Mouse (Mus musculus) forebrain, embryonic 16.5 days (tissue): ENCODE data around the gene Bcas3. TPM values are rescaled to one million over a fixed set of nuclear protein-coding genes. Genes with fewer than 3 reads are reported as not detected.

Source experiments
- ATAC-seq: fragments of 200-750 bp; cut with Nextera tagmentation; 2 replicates; pipeline ENCODE4 v1.8.0; 2017; ENCODE audit warnings: mild to moderate bottlenecking, moderate library complexity
- H3K27ac ChIP-seq: fragments of 300-500 bp; sonication (generic); 2 replicates; pipeline ENCODE4 v1.5.1; 2014; ENCODE audit warnings: low read length, control low read depth
- H3K27me3 ChIP-seq: fragments of 300-500 bp; sonication (generic); replicated peaks from 2 replicates; pipeline ENCODE4 v1.6.1; 2014; ENCODE audit warnings: low read length; ENCODE audit not compliant: control insufficient read depth, insufficient read depth
- H3K36me3 ChIP-seq: fragments of 300-500 bp; sonication (generic); 2 replicates; pipeline ENCODE4 v1.6.1; 2014; ENCODE audit not compliant: control insufficient read depth, insufficient read depth
- H3K4me1 ChIP-seq: fragments of 300-500 bp; sonication (generic); replicated peaks from 2 replicates; pipeline ENCODE4 v1.6.1; 2014; ENCODE audit warnings: low read length; ENCODE audit not compliant: control insufficient read depth, insufficient read depth
- H3K4me2 ChIP-seq: fragments of 300-500 bp; sonication (generic); 2 replicates; pipeline ENCODE4 v1.6.1; 2014; ENCODE audit warnings: mild to moderate bottlenecking, low read length, control low read depth
- H3K4me3 ChIP-seq: fragments of 300-500 bp; sonication (generic); replicated peaks from 2 replicates; pipeline ENCODE4 v1.5.1; 2014; ENCODE audit warnings: mild to moderate bottlenecking, low read length, control low read depth
- H3K9ac ChIP-seq: fragments of 300-500 bp; sonication (generic); replicated peaks from 2 replicates; pipeline ENCODE4 v1.6.1; 2014; ENCODE audit warnings: low read depth, low read length, control low read depth
- H3K9me3 ChIP-seq: fragments of 300-500 bp; sonication (generic); 2 replicates; pipeline ENCODE4 v1.6.1; 2016; ENCODE audit warnings: low read length; ENCODE audit not compliant: control insufficient read depth
- WGBS: fragments of 180-500 bp; shearing (Covaris S2); extraction: QIAGEN DNeasy Blood & Tissue Kit; methylation state at CpG from one replicate; pipeline ENCODE4 v1.1.7; 2014; 5-methylcytosine and 5-hydroxymethylcytosine counted together
- polyA plus RNA-seq: library from polyadenylated mRNA; unstranded; fragments of >200 nt; fragmentation: Nextera tagmentation; extraction: Ambion mirVana; gene quantifications from 2 replicates; pipeline ENCODE4 v1.2.1, GENCODE M21; 2015

The Bcas3 gene
- polyA plus RNA-seq, 1 experiment from 2014 or later = 31.9 TPM

DNA sequence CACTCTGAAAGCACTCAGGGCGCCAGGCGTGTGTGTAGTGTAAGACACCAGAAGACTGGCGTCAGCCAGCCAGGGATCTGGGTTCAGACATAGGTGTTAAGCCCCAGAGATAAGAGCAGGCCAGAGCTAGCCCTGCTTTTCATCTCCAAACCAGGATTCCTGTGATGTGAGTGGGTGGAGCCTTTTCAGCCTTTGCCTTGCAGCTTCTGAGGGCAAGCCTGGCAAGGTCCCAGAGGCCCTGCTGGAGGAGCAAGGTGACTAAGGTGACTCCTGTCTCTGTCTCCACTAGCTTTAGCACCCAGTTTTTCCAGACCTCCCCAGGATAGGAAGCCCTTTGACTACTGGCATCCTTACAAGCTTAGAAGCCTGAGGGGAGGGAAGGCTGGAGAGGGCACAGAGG, 465.4 kb downstream of the Bcas3 start:
- no peaks in the 10 kb centered on the region for H3K4me1 ChIP-seq
- no peak overlapping the region for H3K27ac ChIP-seq
- no peaks in the 10 kb centered on the region for H3K36me3 ChIP-seq
- H3K27me3 ChIP-seq = 0 out of 2 replicates have a peak, but pooled peaks cover 3% of the 10 kb centered on the region
- ATAC-seq = no peak
- no peak overlapping the region for H3K4me3 ChIP-seq
- H3K9me3 ChIP-seq = no peaks in the 10 kb centered on the region
- no peak overlapping the region for H3K4me2 ChIP-seq
- WGBS = 83% methylated on average over 3 of the region's 3 CpGs
- H3K9ac ChIP-seq = no peak overlapping the region

DNA sequence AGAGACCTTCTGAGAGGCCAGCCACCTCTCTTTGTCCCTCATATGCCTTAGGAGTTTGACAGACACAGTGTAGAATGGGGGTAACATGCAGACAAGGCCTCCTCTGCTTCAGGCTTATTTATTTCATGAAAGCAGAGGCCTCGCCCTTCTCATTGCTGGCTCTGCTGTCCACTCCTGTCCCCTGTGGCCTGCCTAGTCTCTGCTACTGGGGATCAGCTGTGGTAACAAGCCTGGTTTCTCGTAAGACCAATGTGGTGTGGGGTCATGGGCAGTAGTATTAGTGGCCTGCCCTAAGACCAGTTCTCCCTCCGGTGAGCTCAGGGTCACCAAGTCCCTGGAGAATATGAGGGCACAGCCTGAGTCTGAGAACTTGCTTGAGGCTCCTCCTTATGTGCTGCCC, 468.0 kb downstream of the Bcas3 start:
- no peaks in the 10 kb centered on the region for H3K4me1 ChIP-seq
- no peak overlapping the region for H3K27ac ChIP-seq
- peaks cover 10% of the 10 kb centered on the region for H3K27me3 ChIP-seq
- H3K9ac ChIP-seq = no peak overlapping the region
- no peaks in the 10 kb centered on the region for H3K36me3 ChIP-seq
- no peak overlapping the region for H3K4me2 ChIP-seq
- ATAC-seq = no peak
- H3K9me3 ChIP-seq = no peaks in the 10 kb centered on the region
- 92% methylated on average over 3 of the region's 3 CpGs for WGBS
- H3K4me3 ChIP-seq = no peak overlapping the region

DNA sequence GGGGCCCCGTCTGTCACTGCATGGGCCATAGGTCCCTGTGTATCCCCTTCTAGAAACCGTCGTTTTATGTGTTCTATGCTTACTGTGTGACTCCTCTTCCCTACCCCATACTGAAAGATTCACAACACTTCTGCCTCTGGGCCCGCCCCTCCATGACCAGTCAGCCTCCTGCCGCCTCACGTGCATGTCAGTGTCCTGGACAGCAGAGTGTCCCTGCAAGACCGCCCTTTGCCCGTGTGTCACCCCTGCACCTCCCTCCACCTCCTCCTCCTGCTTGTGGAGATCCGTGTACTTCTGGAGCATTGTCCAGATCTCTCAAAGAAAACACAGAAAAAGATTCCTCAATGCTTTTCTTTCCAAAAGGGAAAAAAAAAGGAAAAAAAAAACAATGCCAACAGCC, 468.7 kb downstream of the Bcas3 start:
- H3K27ac ChIP-seq = no peak overlapping the region
- no peaks in the 10 kb centered on the region for H3K9me3 ChIP-seq
- no peak overlapping the region for H3K4me3 ChIP-seq
- no peak for ATAC-seq
- WGBS = 77% methylated on average over 9 of the region's 9 CpGs
- no peaks in the 10 kb centered on the region for H3K4me1 ChIP-seq
- no peak overlapping the region for H3K4me2 ChIP-seq
- no peak overlapping the region for H3K9ac ChIP-seq
- H3K36me3 ChIP-seq = no peaks in the 10 kb centered on the region
- H3K27me3 ChIP-seq = peaks cover 17% of the 10 kb centered on the region

DNA sequence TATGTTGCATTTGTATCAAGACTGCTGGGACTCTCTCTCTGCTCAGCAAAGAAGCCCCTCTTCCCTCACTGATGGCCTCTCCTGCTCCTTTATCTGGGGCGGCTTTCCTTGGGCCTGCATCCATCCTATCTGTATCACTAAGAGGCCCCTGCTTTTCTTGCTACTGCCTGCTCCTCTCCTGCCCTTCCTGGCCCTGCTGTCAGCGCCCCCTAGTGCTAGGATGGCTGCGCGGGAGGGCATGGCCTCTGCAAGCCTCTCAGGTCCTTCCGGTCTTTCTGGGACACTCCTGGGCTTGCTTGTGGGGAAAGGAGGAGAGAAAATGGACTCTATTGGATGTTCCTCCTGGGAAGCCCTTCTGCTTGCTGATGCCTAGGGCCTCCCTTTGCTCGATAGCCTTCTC, 470.2 kb downstream of the Bcas3 start:
- ATAC-seq = no peak
- Histone ChIP-seq H3K4me2 (no peak overlapping the region), H3K9ac (no peak overlapping the region), H3K27me3 (peaks cover 31% of the 10 kb centered on the region), H3K9me3 (no peaks in the 10 kb centered on the region), H3K27ac (no peak overlapping the region), H3K4me3 (no peak overlapping the region), H3K4me1 (no peaks in the 10 kb centered on the region), H3K36me3 (no peaks in the 10 kb centered on the region)
- 9% methylated on average over 6 of the region's 6 CpGs for WGBS

DNA sequence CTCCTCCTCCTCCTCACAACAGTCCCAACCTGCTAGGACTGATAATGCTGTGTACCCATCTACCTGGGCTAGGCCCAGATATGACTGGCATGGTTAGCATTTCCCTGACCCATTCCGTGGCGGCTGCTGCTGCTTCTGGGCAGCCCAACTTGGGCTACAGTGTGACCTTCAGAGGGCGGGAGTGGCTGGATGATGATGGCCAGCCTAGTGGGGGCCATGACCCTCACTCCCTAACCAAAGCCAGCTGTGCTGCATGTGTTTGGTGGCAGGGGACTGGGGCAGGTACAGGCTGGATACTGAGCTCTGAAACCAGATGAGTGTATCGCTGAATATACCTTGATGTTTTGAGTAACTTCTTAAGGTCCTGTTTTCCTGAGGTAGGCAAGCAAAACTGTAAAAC, 470.8 kb downstream of the Bcas3 start:
- 91% methylated on average over 4 of the region's 4 CpGs for WGBS
- ATAC-seq = no peak

DNA sequence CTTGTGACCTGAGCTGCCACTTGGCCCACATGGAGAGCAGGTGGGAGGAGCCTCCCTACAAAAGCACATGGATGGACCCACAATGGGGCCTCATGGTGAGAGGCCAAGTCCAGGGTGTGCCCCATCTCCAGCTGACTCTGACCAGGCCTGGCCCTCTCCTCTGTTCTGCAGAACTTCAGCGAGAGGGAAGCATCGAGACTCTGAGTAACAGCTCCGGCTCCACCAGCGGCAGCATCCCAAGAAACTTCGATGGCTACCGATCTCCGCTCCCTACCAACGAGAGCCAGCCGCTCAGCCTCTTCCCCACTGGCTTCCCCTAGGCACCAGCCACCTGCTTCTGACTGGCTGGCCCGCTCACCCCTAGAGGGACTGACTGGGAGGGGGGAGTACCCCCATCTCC, 472.1 kb downstream of the Bcas3 start:
- Histone ChIP-seq H3K27me3 (peaks cover 47% of the 10 kb centered on the region), H3K27ac (no peak overlapping the region), H3K4me2 (no peak overlapping the region), H3K36me3 (no peaks in the 10 kb centered on the region), H3K9me3 (no peaks in the 10 kb centered on the region), H3K4me3 (no peak overlapping the region), H3K9ac (no peak overlapping the region), H3K4me1 (peaks cover 8% of the 10 kb centered on the region)
- ATAC-seq = no peak
- 69% methylated on average over 10 of the region's 10 CpGs for WGBS

More for the DNA sequence above, 470.8 kb downstream of the Bcas3 start:
- Histone ChIP-seq H3K36me3 (no peaks in the 10 kb centered on the region), H3K4me3 (no peak overlapping the region), H3K9me3 (no peaks in the 10 kb centered on the region), H3K4me1 (no peaks in the 10 kb centered on the region), H3K9ac (no peak overlapping the region), H3K27me3 (peaks cover 36% of the 10 kb centered on the region), H3K4me2 (no peak overlapping the region), H3K27ac (no peak overlapping the region)

DNA sequence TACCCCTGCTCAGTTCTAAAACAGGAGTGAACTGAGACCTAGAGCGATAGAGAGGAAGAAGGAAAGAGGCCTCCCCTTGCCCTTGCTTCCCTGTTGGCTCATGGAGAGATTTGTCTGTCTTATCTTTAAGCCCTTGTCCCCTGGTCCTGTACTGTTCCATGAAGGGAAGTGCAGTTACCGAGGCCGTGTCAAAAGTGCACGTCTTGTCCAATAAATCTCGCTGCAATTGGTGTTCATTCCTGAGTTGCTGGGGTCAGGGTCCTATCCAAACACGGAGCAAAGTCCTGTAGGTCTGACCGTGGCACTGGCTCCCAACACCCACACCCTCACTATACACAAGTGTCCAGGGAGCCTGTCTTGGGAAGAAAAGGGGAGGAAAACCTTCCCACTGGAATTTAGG, 472.9 kb downstream of the Bcas3 start:
- no peaks in the 10 kb centered on the region for H3K9me3 ChIP-seq
- peaks cover 12% of the 10 kb centered on the region for H3K4me1 ChIP-seq
- H3K27me3 ChIP-seq = peaks cover 53% of the 10 kb centered on the region
- no peaks in the 10 kb centered on the region for H3K36me3 ChIP-seq
- no peak overlapping the region for H3K4me3 ChIP-seq
- no peak overlapping the region for H3K27ac ChIP-seq
- ATAC-seq = no peak
- H3K4me2 ChIP-seq = no peak overlapping the region
- WGBS = 90% methylated on average over 7 of the region's 7 CpGs
- no peak overlapping the region for H3K9ac ChIP-seq

DNA sequence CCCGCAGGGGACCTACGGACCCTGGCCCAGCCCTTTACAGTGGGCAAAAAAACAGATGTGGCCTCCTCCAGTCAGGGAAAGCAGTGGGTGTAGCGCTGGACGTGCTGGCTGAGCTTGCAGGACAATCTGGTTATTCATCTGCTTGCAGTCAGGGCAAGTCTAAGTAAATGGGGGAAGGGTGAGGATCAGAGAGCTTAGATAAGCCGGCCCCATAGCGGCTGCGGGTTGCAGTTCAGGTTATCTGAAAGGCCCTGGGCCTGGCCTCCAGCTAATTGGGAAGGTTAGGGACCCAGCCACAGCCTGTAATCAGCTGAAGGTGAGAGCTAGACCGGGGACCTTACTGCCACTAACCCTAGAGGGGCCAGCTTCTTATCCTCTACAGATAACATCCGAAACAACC, 474.4 kb downstream of the Bcas3 start:
- Histone ChIP-seq H3K9ac (no peak overlapping the region), H3K4me2 (no peak overlapping the region), H3K4me1 (peaks cover 19% of the 10 kb centered on the region), H3K4me3 (no peak overlapping the region), H3K27ac (no peak overlapping the region), H3K9me3 (no peaks in the 10 kb centered on the region), H3K36me3 (no peaks in the 10 kb centered on the region), H3K27me3 (peaks cover 60% of the 10 kb centered on the region)
- 13% methylated on average over 9 of the region's 9 CpGs for WGBS
- ATAC-seq = no peak

DNA sequence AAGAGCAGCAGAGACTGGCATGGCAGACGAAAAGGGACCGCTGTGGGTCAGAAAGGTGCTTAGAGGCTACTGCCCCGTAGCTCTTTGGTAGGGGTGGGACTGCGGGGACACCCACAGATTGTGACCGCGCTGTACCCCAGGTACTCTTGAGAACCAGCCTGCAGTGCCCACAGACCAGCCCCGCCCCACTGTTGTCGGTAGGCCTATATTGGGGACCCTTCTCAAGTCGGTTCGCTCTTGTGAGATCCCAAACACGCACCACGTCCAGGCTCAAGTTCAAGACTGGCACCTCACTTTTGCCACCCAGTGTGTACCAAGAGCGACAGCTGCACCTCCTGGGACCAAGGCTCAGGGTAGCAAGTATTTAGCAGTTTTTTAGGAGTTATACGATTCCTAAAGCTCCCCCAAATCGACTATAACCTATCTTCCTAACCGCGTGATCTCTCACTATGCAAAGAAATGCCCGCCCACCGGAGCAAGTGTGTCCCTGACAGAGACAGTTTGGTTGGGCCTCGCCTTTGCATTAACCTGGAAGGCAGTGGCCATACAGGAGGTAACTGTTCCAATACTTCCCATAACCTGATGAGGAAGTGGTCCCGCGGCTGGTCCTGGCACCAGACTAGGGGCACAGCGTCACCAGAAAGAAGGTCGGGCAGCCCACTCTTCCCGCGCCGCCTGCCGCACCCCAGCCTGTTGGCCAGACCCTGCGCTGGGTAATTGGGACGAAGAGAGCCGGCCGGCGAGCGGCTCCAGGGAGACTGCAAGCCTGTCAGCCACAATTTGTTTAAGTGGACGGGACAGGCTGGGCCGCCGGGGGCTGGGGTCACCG, 475.9 kb downstream of the Bcas3 start:
- ATAC-seq = no peak
- Histone ChIP-seq H3K27ac (no peak overlapping the region), H3K9ac (no peak overlapping the region), H3K27me3 (peaks cover 60% of the 10 kb centered on the region), H3K4me1 (peaks cover 30% of the 10 kb centered on the region), H3K4me3 (no peak overlapping the region), H3K9me3 (no peaks in the 10 kb centered on the region), H3K36me3 (no peaks in the 10 kb centered on the region), H3K4me2 (no peak overlapping the region)
- WGBS = 4% methylated on average over 38 of the region's 38 CpGs
